Mouse (Mus musculus) lung, postnatal 0 days (tissue): ENCODE results near the gene Ntn1.

Experiments
- CTCF ChIP-seq: IDR thresholded peaks from 2 replicates; pipeline ENCODE4 v1.5.1; 2016; ENCODE audit warnings: antibody characterized with exemption, mild to moderate bottlenecking
- EP300 ChIP-seq: IDR thresholded peaks from 2 replicates; pipeline ENCODE4 v1.6.1; 2016; ENCODE audit warnings: antibody characterized with exemption, mild to moderate bottlenecking, control low read depth

DNA sequence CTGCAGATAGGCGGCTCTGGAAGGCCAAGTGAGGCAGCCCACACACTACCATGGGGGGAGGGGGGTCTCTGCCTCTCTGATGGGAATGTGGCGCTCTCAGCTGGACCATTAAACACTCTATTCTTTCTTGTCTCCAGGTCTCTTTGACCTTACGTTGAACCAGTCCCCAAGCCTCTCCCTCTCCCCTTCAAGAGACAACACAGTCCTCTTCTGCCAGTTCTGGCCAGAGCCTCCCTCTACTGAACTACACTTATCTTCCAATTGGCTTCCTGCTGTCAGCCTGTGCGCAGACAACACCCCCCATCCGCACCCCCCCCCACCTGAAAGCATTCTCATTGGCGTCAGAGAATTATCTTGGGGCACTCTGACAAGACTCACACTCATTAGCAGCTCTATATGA is 48.4 kb downstream of the Ntn1 start:
- no peak for TF ChIP-seq CTCF
- no peak for TF ChIP-seq EP300
